19 mouse cellular contexts compared by ENCODE assay signal in the genomic region with DNA sequence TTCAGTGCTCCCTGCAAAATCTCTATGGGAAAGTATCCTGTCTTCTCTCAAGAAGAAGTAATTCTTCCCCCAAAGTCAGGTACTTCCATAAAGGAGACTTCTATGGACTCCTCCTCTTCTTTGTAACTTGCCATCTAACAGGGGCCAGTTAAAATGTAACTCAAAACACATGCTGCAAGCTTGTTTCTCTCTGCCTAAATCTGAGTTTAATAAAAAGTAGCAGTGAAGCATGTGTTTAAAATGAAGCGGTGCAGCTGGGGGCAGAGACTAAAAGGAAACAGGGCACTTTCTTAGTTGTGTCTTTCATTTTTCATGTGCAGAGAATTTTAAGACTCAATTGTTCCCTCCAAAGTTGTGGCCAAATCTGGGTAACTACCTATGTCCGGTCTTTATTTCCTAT.
DNase-seq lines count a peak whose midpoint lies in the region; ATAC-seq and TF ChIP-seq lines count a peak whose summit lies in the region.
"Had no signal": no experiment of that assay in that cellular context is flagged by ENCODE, and none has a peak within 500 bp of the region (broad histone marks: within the 10 kb centered on the region; RNA-seq: fewer than 3 reads in every experiment).

No protein-coding gene starts in this region.

- no peak for TF ChIP-seq POLR2A in limb, embryonic 14.5 days (IDR thresholded peaks at IDR 0.05; ENCODE audit: borderline replicate concordance, extremely low read depth, insufficient read depth, insufficient read length)

- H3K4me1 ChIP-seq in embryonic facial prominence, embryonic 10.5 days: peaks cover 29% of the 10 kb centered on the region
- peaks cover 54% of the 10 kb centered on the region for H3K4me1 ChIP-seq in embryonic facial prominence, embryonic 13.5 days
- peaks cover 79% of the 10 kb centered on the region for H3K4me1 ChIP-seq in limb, embryonic 10.5 days
- H3K4me1 ChIP-seq in limb, embryonic 14.5 days (ENCODE audit: control insufficient read depth, insufficient read depth, low read length): peaks cover 12% of the 10 kb centered on the region; the same call in 1 of the 2 replicates

- H3K27me3 ChIP-seq in embryonic facial prominence, embryonic 10.5 days (replicated peaks; ENCODE audit: low read depth, poor library complexity, severe bottlenecking): no peaks in the 10 kb centered on the region
- H3K27me3 ChIP-seq in embryonic facial prominence, embryonic 13.5 days: no peaks in the 10 kb centered on the region
- no peaks in the 10 kb centered on the region for H3K27me3 ChIP-seq in limb, embryonic 10.5 days (ENCODE audit: low read depth, poor library complexity, severe bottlenecking)
- H3K27me3 ChIP-seq in limb, embryonic 14.5 days (ENCODE audit: control insufficient read depth, insufficient read depth, low read length): no peaks in the 10 kb centered on the region
- H3K27me3 ChIP-seq: forebrain, embryonic 13.5 days; heart, embryonic 13.5 days; hindbrain, embryonic 15.5 days had no signal

- DNase-seq in embryonic facial prominence, embryonic 10.5 days (ENCODE audit: low spot score): peak; percentile 28
- peak; percentile 44 for DNase-seq in limb, embryonic 10.5 days (ENCODE audit: low spot score)
- DNase-seq in limb, embryonic 14.5 days (ENCODE audit: low spot score): peak; percentile 59
- no peak for DNase-seq in adipocyte (ENCODE audit: low spot score)
- DNase-seq in gastrocnemius, postnatal 4 days (ENCODE audit: low spot score in 2 of 2): no peak
- no peak for DNase-seq in thymus, adult 18-20 months
- DNase-seq: adrenal gland, adult 8-10 months; adrenal gland, postnatal 36 days; cerebellum, adult 9-10 months; cerebellum, postnatal 25 days; forebrain, postnatal 0 days; gastrocnemius, adult 2 months; gastrocnemius, postnatal 25 days; heart, postnatal 36 days had no signal

- H3K4me2 ChIP-seq in embryonic facial prominence, embryonic 13.5 days: peak overlapping the region; percentile 34
- no peak overlapping the region for H3K4me2 ChIP-seq in limb, embryonic 14.5 days (replicated peaks; ENCODE audit: low read depth, low read length, severe bottlenecking)
- H3K4me2 ChIP-seq: forebrain, embryonic 13.5 days; heart, embryonic 13.5 days; hindbrain, embryonic 15.5 days had no signal

- no peak overlapping the region for H3K4me3 ChIP-seq in embryonic facial prominence, embryonic 10.5 days
- H3K4me3 ChIP-seq in embryonic facial prominence, embryonic 13.5 days: no peak overlapping the region
- H3K4me3 ChIP-seq in limb, embryonic 10.5 days: no peak overlapping the region
- H3K4me3 ChIP-seq in limb, embryonic 14.5 days (replicated peaks; ENCODE audit: low read length): no peak overlapping the region
- H3K4me3 ChIP-seq: forebrain, embryonic 13.5 days; gastrocnemius, adult 2 months; heart, embryonic 13.5 days; hindbrain, embryonic 15.5 days had no signal

- no peak for ATAC-seq in embryonic facial prominence, embryonic 13.5 days (ENCODE audit: insufficient number of reproducible peaks, insufficient read depth, low FRiP score, low TSS enrichment, low read depth)
- 0 out of 2 replicates have a peak, but pooled peaks have one; percentile 60 for ATAC-seq in limb, embryonic 14.5 days (ENCODE audit: low FRiP score, low read depth)
- ATAC-seq: forebrain, embryonic 13.5 days; forebrain, postnatal 0 days; intestine, postnatal 0 days had no signal

- H3K27ac ChIP-seq in embryonic facial prominence, embryonic 10.5 days (replicated peaks): no peak overlapping the region; the same call in 1 of the 2 replicates
- H3K27ac ChIP-seq in embryonic facial prominence, embryonic 13.5 days: peak overlapping the region; percentile 29
- H3K27ac ChIP-seq in limb, embryonic 10.5 days: peak overlapping the region; percentile 58; the same call in 1 of the 2 replicates
- no peak overlapping the region for H3K27ac ChIP-seq in limb, embryonic 14.5 days (replicated peaks; ENCODE audit: low read depth, low read length)
- H3K27ac ChIP-seq: forebrain, embryonic 13.5 days; gastrocnemius, adult 2 months; heart, embryonic 13.5 days; hindbrain, embryonic 15.5 days had no signal

- H3K36me3 ChIP-seq in embryonic facial prominence, embryonic 10.5 days (replicated peaks): no peaks in the 10 kb centered on the region
- H3K36me3 ChIP-seq in embryonic facial prominence, embryonic 13.5 days: no peaks in the 10 kb centered on the region
- no peaks in the 10 kb centered on the region for H3K36me3 ChIP-seq in limb, embryonic 10.5 days
- no peaks in the 10 kb centered on the region for H3K36me3 ChIP-seq in limb, embryonic 14.5 days (ENCODE audit: control insufficient read depth, insufficient read depth, low read length)
- H3K36me3 ChIP-seq: heart, embryonic 13.5 days; hindbrain, embryonic 15.5 days had no signal

- no peaks in the 10 kb centered on the region for H3K9me3 ChIP-seq in embryonic facial prominence, embryonic 10.5 days
- H3K9me3 ChIP-seq in embryonic facial prominence, embryonic 13.5 days: no peaks in the 10 kb centered on the region
- no peaks in the 10 kb centered on the region for H3K9me3 ChIP-seq in limb, embryonic 10.5 days (replicated peaks)
- H3K9me3 ChIP-seq in limb, embryonic 14.5 days (ENCODE audit: control insufficient read depth, low read length): no peaks in the 10 kb centered on the region
- H3K9me3 ChIP-seq: forebrain, embryonic 13.5 days; heart, embryonic 13.5 days; hindbrain, embryonic 15.5 days had no signal

- no peak overlapping the region for H3K9ac ChIP-seq in embryonic facial prominence, embryonic 13.5 days
- no peak overlapping the region for H3K9ac ChIP-seq in limb, embryonic 14.5 days (ENCODE audit: low read depth, low read length, severe bottlenecking)
- H3K9ac ChIP-seq: forebrain, embryonic 13.5 days; forebrain, postnatal 0 days; heart, embryonic 13.5 days; hindbrain, embryonic 15.5 days had no signal

- 57% methylated on average over 2 of the region's 2 CpGs for WGBS in embryonic facial prominence, embryonic 10.5 days
- 27% methylated on average over 2 of the region's 2 CpGs for WGBS in embryonic facial prominence, embryonic 13.5 days
- WGBS in limb, embryonic 10.5 days: 50% methylated on average over 2 of the region's 2 CpGs
- WGBS in limb, embryonic 14.5 days: 29% methylated on average over 2 of the region's 2 CpGs

Comparison
In these comparisons a context has a peak if more than half of its experiments do, and no peak if none do; other contexts are left out.
1. H3K27ac ChIP-seq: peak in embryonic facial prominence, embryonic 13.5 days (single experiment) and limb, embryonic 10.5 days (single experiment); none in embryonic facial prominence, embryonic 10.5 days (single experiment) and limb, embryonic 14.5 days (single experiment).
2. DNase-seq: peak in embryonic facial prominence, embryonic 10.5 days (single experiment), limb, embryonic 10.5 days (single experiment) and limb, embryonic 14.5 days (single experiment); none in adipocyte (single experiment), gastrocnemius, postnatal 4 days (0 of 2) and thymus, adult 18-20 months (0 of 2).